Mouse (Mus musculus) olfactory bulb, adult 2 months (tissue): ENCODE measurements around the gene Zfp1.

ENCODE experiments used
- CTCF ChIP-seq: fragments of 200-500 bp; IDR thresholded peaks from 2 replicates; pipeline ENCODE4 v1.5.1; 2012; ENCODE audit warnings: low read depth, mild to moderate bottlenecking, low read length, moderate library complexity; ENCODE audit not compliant: insufficient read depth
- POLR2A ChIP-seq: fragments of 200-500 bp; IDR thresholded peaks from 2 replicates; pipeline ENCODE4 v1.6.1; 2012; ENCODE audit warnings: mild to moderate bottlenecking, low read depth, low read length, moderate library complexity; ENCODE audit not compliant: insufficient read depth

DNA sequence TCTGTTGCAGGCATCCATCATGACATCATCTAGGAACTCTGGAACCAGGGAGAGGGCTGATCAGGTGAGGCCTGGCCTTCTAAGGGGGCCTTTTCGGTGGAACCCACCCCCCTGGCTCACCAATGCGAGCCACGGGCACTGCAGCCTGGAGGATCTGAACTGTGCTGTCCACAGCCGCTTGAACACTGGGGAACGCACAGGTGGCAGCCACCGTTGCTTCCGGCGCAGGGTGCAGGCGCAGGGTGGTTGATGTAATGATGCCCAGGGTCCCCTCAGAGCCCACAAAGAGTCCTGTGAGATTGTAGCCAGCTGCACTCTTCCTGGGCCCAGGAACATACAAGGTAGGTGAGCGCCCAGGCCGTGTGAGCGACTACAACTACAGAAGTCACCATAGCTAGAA is 14.8 kb upstream of the Zfp1 start:
- no peak for TF ChIP-seq CTCF
- TF ChIP-seq POLR2A = no peak
